Mouse (Mus musculus) lung, postnatal 0 days (tissue): ENCODE results near the gene Dph5.

Experiments used
- CTCF ChIP-seq: IDR thresholded peaks from 2 replicates; pipeline ENCODE4 v1.5.1; 2016; ENCODE audit warnings: antibody characterized with exemption, mild to moderate bottlenecking
- EP300 ChIP-seq: IDR thresholded peaks from 2 replicates; pipeline ENCODE4 v1.6.1; 2016; ENCODE audit warnings: antibody characterized with exemption, mild to moderate bottlenecking, control low read depth

- TF ChIP-seq CTCF: no peak
- no peak for TF ChIP-seq EP300
These were observed 32.1 kb upstream of the Dph5 start for GRCm38 (mm10) chr3:115855576-115855975.
